Comparison of ENCODE assay signal across 11 mouse cellular contexts in the genomic region with DNA sequence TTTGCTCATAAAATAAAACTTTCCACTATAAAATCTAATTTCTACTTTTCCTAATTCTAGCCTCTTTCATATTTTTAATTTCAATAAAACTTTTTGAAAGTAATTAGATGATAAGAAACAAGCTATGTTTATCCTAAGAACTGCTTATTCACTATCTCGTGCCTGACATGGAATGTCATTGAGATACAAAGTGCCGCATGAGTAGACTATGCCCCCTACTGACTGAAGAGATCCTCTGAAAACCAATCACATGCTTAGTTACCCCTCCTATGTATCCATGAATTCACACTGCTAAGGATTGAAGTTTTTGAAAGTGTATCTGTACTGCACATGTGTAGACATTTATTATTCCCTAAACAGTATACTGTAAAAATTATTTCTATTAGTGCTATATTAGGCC. TPM values are rescaled to one million over a fixed set of nuclear protein-coding genes. Genes with fewer than 3 reads are reported as not detected.
DNase-seq lines count a peak whose midpoint lies in the region; ATAC-seq and TF ChIP-seq lines count a peak whose summit lies in the region.
"Had no signal": no experiment of that assay in that cellular context is flagged by ENCODE, and none has a peak within 500 bp of the region (broad histone marks: within the 10 kb centered on the region; RNA-seq: fewer than 3 reads in every experiment).

No protein-coding gene starts in this region.

- no peak overlapping the region for H3K4me2 ChIP-seq in hindbrain, postnatal 0 days (ENCODE audit: low read depth, low read length)
- no peak overlapping the region for H3K4me2 ChIP-seq in hindbrain, embryonic 13.5 days
- no peak overlapping the region for H3K4me2 ChIP-seq in embryonic facial prominence, embryonic 14.5 days (ENCODE audit: low read depth, low read length)

- TF ChIP-seq CTCF in hindbrain, postnatal 0 days (IDR thresholded peaks at IDR 0.05; ENCODE audit: low read depth): peak; percentile 37

- H3K27me3 ChIP-seq in hindbrain, postnatal 0 days (ENCODE audit: insufficient read depth, low read length): no peaks in the 10 kb centered on the region
- H3K27me3 ChIP-seq in hindbrain, embryonic 13.5 days: no peaks in the 10 kb centered on the region
- no peaks in the 10 kb centered on the region for H3K27me3 ChIP-seq in embryonic facial prominence, embryonic 14.5 days (replicated peaks; ENCODE audit: control insufficient read depth, insufficient read depth, low read length)

- WGBS in hindbrain, postnatal 0 days: 23% methylated on average over 2 of the region's 2 CpGs
- WGBS in hindbrain, embryonic 13.5 days: 45% methylated on average over 2 of the region's 2 CpGs
- 48% methylated on average over 2 of the region's 2 CpGs for WGBS in embryonic facial prominence, embryonic 14.5 days

- H3K36me3 ChIP-seq in hindbrain, postnatal 0 days (ENCODE audit: insufficient read depth, low read length): peaks cover 11% of the 10 kb centered on the region; the same call in 1 of the 2 replicates
- peaks cover 18% of the 10 kb centered on the region for H3K36me3 ChIP-seq in hindbrain, embryonic 13.5 days
- H3K36me3 ChIP-seq in embryonic facial prominence, embryonic 14.5 days (ENCODE audit: control insufficient read depth, insufficient read depth, low read length): peaks cover 20% of the 10 kb centered on the region; the same call in 1 of the 2 replicates

- no peak overlapping the region for H3K9ac ChIP-seq in hindbrain, postnatal 0 days (replicated peaks; ENCODE audit: low read length)
- no peak overlapping the region for H3K9ac ChIP-seq in hindbrain, embryonic 13.5 days
- no peak overlapping the region for H3K9ac ChIP-seq in embryonic facial prominence, embryonic 14.5 days (ENCODE audit: low read depth, low read length)

- no peak overlapping the region for H3K27ac ChIP-seq in hindbrain, postnatal 0 days
- no peak overlapping the region for H3K27ac ChIP-seq in hindbrain, embryonic 13.5 days
- H3K27ac ChIP-seq in embryonic facial prominence, embryonic 14.5 days (replicated peaks; ENCODE audit: low read depth, low read length): no peak overlapping the region

- no peak overlapping the region for H3K4me3 ChIP-seq in hindbrain, postnatal 0 days (ENCODE audit: low read length)
- no peak overlapping the region for H3K4me3 ChIP-seq in hindbrain, embryonic 13.5 days
- no peak overlapping the region for H3K4me3 ChIP-seq in embryonic facial prominence, embryonic 14.5 days (ENCODE audit: low read depth, low read length)
- H3K4me3 ChIP-seq: megakaryocyte, embryonic 14.5 days had no signal

- no peaks in the 10 kb centered on the region for H3K9me3 ChIP-seq in hindbrain, postnatal 0 days (ENCODE audit: low read length)
- no peaks in the 10 kb centered on the region for H3K9me3 ChIP-seq in hindbrain, embryonic 13.5 days
- no peaks in the 10 kb centered on the region for H3K9me3 ChIP-seq in embryonic facial prominence, embryonic 14.5 days (ENCODE audit: control insufficient read depth, low read length)
- H3K9me3 ChIP-seq: megakaryocyte, embryonic 14.5 days had no signal

- no peaks in the 10 kb centered on the region for H3K4me1 ChIP-seq in hindbrain, postnatal 0 days (ENCODE audit: insufficient read depth, low read length)
- no peaks in the 10 kb centered on the region for H3K4me1 ChIP-seq in hindbrain, embryonic 13.5 days (replicated peaks)
- no peaks in the 10 kb centered on the region for H3K4me1 ChIP-seq in embryonic facial prominence, embryonic 14.5 days (ENCODE audit: control insufficient read depth, insufficient read depth, low read length)
- H3K4me1 ChIP-seq: megakaryocyte, embryonic 14.5 days had no signal

- ATAC-seq in hindbrain, postnatal 0 days: no peak
- ATAC-seq in hindbrain, embryonic 13.5 days (ENCODE audit: low FRiP score): no peak
- no peak for ATAC-seq in embryonic facial prominence, embryonic 14.5 days (ENCODE audit: low read depth)

- DNase-seq in hindbrain, postnatal 0 days (ENCODE audit: low spot score): peak; percentile 11
- peak; percentile 54 for DNase-seq in thymus, postnatal 14 days
- no peak for DNase-seq in thymus, postnatal 36 days
- DNase-seq in embryonic facial prominence, embryonic 14.5 days (ENCODE audit: low spot score): peak; percentile 28
- no peak for DNase-seq in right cerebral cortex, adult 2 months (ENCODE audit: low spot score in 2 of 2)
- no peak for DNase-seq in cerebellum, adult 9-11 months
- no peak for DNase-seq in right cerebral cortex, postnatal 14 days
- DNase-seq: cerebellum, adult 9-10 months had no signal

RNA-seq across cellular contexts. Expression of gene Ube2d2b, which starts 36.0 kb away (rescaled TPM):
- not detected in 2 replicates for total RNA-seq in hindbrain, postnatal 0 days (2014; rRNA removed)
- 0.14 and 0.18 TPM in 2 replicates for polyA plus RNA-seq in hindbrain, postnatal 0 days (2015; fragmentation: Nextera tagmentation; extraction: Ambion mirVana)
- polyA plus RNA-seq in hindbrain, embryonic 13.5 days (2015; fragmentation: Nextera tagmentation; extraction: Ambion mirVana): 0.12 and 0.16 TPM in 2 replicates
- 0.47 TPM in 1 of 2 replicates, not detected in the other for polyA plus RNA-seq in embryonic facial prominence, embryonic 14.5 days (2014; fragmentation: Nextera tagmentation; extraction: Ambion mirVana)
- polyA plus RNA-seq: frontal cortex, adult 2 months had no signal

Comparison
In these comparisons a context has a peak if more than half of its experiments do, and no peak if none do; other contexts are left out.
1. DNase-seq: peak in hindbrain, postnatal 0 days (single experiment), thymus, postnatal 14 days (single experiment) and embryonic facial prominence, embryonic 14.5 days (single experiment); none in thymus, postnatal 36 days (0 of 2), right cerebral cortex, adult 2 months (0 of 2), cerebellum, adult 9-11 months (single experiment) and right cerebral cortex, postnatal 14 days (single experiment).